Mouse (Mus musculus) layer of hippocampus, postnatal 14 days (tissue): Measurements from ENCODE around the gene Gstp2. TPM values are rescaled to one million over a fixed set of nuclear protein-coding genes. Genes with fewer than 3 reads are reported as not detected.
"Not testable (repeated sequence)": the region's sequence is repeated elsewhere in the genome, so short reads cannot be mapped to it uniquely, and the experiment has no call there.

ENCODE experiments used
- DNase-seq, 2 experiments: peaks; one replicate each; pipeline ENCODE4 v3.0.0; 2021 to 2022; ENCODE audit warnings: low spot score in 2 of 2, mixed read lengths in 1 of 2
- total RNA-seq, 2 experiments: library from RNA; stranded (reverse); gene quantifications; 2 replicates each; pipeline ENCODE4 v1.2.3; 2021

The Gstp2 gene
- total RNA-seq, 2 experiments from 2014 or later = 25.9 to 48.3 TPM

DNA sequence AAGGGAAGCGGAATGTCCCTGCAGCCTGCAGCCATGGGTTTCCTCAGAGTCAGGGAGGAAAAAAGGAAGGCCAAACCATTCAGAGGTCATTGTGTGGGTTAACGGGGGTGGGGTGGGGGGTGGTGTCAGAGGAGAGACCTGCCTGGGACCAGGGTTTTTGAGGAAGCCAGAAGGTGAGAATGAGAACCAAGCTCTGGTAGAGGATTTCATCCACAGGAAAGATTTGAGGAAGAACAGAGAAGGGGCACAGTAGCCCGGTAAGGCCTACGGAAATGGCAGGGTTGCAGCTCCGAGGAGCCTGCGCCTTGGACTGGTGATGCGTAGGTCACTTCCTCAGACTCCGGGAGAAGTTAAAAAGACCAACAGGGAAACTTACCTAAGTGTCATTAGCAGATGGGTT is 24.9 kb upstream of the Gstp2 start:
- DNase-seq = no peak

DNA sequence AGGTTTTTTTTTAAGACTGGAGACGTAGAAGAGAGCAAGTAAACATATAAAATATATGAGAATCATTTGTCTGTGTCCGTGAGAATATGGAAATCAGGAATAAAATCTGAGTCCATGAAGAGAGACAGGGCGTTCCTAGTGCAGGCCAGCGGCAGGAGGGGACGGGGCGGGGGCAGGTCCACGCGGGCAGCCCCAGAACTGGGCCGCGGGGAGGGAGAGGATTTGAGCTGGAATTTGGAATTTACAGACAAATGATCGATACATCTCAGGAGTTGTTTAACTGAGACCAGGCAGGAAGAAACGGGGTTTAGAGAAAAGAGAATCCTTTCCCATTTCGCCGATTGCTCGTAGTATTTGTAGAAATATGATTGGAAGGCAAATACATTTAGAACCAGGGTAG is 24.5 kb upstream of the Gstp2 start:
- DNase-seq = no peak

DNA sequence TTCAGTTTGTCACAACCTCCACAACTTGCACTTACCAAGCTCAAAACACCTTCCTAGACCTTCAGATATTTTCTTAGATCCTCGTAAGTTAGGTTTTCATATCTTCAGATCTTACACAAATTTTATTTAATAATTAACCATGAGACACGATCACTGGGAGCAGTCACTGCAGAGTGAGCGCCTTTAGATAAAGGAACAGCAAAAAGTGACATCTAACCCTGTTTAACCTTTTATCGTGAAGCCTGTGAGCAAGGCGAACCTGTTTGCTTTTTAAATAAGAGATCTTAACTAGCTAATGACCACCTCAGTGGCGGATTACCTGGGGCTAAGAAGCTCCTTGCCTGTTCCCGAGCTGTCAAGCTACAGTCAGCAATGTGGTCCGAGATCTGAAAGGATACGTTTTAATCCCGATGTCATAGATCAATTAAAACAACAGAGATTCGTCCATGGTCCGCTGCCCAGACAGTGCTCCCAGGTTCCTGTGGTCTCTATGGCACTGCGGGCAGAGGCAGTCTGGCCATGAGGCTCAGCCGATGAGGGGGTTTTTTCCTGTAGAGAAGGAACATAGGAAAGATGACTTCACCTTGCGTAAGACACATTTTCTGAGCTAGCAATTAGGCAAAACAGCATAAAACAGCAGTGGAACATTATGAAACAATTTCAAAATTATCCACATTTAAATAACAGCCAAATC is 23.0 kb upstream of the Gstp2 start:
- no peak for DNase-seq

DNA sequence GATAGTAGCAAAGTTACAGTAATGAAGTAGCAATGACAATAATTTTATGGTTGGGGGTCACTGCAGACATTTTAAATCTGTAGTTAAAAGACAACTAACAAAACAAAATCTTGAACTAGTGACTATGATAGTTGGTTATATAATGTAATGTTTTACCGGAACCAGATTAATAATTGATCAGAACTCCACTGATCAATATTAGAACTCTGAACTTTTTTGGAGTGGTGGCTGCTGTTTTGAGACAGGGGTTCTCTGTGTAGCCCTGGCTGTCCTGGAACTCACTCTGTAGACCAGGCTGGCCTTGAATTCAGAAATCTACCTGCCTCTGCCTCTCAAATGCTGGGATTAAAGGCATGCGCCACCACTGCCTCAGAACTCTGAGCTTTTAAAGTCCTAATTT is 22.4 kb upstream of the Gstp2 start:
- not testable (repeated sequence) for DNase-seq

DNA sequence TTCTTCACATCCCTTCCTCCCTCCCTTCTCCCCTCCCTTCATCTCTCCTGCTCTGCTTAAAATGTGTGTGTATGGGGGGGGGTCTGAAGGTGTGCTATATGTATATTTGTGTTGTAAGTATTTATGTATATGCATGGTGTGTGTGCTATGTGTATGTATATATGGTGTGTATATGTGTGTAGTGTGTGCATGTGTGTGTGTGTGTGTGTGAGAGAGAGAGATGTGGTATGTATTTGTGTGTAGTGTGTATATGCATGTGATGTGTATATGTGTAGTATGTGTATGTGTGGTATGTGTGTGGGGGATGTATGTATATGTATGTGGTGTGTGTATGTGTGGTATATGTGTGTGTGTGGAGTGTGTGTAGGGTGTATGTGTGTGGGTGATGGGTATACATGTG is 21.1 kb upstream of the Gstp2 start:
- no peak for DNase-seq

DNA sequence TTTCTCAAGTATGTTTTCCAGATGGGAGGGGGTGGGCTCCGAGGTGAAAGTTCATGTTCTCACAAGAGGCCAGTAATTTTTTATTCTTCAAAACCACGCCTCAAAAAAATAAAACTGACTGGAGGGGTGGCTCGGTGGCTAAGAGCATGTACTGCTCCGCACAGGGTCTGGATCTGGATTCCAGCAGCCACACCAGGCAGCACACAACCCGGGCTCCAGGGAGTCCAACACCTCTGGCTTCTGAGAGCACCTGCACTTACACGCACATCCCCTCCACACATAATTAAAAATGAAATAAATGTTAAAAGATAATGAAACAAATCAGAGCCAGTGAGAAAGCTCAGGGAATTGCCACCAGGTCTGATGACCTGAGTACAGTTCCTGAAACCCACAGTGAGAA is 20.5 kb upstream of the Gstp2 start:
- no peak for DNase-seq

DNA sequence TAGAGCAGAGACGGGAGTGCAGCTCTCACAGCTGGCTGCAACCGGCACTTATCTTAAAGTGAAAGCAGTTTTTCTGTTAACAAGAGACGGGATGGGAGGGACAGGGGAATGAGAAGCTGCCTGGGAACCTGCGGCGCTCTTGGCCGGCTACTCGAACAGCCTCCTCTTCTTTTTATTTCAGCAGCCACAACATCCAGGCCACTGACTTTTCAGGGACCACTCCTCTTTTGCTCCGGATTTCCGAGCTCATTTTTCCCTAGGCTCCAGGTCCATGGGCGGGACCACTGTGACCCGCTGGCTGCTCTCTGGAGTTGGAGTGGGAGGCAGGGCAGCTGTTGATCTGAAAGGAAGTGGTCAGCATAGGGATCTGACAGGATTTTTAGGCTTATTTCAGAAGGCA is 18.7 kb upstream of the Gstp2 start:
- not testable (repeated sequence) for DNase-seq

DNA sequence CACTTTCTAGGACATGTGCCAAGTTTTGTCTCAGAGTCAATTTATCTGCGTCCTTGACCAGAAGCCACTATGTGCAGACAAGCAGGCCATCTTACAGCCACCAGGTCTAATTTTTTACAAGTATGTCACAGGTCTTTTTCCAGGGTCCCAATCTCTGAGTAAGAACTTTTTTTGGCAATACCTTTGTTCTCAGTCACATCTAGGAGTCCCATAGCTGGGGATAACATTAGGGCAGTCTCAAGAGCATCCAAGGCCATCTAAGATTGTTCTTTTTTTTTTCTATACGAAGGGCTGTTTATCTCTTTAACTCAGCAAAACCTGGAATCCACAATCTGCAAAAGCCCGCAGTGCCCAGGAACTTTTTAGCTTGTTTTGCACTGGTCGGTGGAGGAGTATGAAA is 17.5 kb upstream of the Gstp2 start:
- DNase-seq = not testable (repeated sequence)

DNA sequence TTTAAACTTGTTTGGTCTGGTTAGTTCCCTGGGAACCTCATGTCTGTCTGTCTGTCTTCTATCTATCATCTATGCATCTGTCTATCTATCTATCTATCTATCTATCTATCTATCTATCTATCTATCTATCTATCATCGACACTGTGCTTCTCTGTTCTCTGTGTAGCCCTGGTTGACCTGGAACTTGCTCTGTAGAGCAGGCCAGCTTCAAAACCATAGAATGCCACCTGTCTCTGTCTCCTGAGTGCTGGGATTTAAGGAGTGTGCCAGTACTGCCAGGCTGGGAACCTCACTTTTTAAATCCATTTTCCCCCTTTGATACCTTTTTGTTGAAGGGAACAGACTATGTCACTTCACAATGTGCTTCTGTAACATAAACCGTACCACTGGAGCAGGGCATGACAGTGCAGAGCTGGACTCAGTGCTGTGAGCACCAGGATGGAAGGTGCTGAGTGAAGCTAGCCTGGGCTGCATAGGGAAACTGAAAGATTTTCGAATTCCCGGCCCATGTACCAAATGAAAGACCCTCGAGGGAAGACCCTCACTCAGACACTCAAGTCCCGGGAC is 15.2 kb upstream of the Gstp2 start:
- no peak for DNase-seq

DNA sequence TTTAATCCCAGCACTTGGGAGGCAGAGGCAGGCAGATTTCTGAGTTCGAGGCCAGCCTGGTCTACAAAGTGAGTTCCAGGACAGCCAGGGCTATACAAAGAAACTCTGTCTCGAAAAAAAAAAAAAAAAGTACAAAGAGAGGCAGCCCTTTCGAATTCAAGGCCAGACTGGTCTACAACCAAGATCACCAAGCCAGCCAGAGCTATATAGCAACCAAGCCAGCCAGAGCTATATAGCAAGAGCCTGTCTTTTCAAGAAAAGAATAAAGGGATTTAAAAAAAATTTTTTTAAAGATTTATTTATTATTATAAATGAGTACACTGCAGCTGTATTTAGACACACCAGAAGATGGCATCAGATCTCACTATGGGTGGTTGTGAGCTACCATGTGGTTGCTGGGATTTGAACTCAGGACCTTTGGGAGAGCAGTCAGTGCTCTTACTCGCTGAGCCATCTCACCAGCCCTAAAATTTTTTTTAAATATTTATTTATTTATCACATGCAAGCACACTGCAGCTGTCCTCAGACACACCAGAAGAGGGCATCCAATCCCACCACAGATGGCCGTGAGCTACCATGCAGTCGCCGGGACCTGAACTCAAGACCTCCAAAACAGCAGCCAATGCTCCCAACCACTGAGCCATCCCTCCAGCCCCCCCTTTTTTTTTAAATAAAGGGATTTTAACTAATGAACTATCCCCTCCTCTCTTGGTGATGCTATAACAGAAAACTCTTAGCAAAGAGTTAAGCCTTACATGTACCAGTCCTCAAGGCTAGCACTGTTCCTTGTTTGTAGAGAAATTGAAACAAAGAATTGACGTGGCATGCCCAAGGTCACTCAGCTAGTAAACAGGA is 14.4 kb upstream of the Gstp2 start:
- DNase-seq = not testable (repeated sequence)

DNA sequence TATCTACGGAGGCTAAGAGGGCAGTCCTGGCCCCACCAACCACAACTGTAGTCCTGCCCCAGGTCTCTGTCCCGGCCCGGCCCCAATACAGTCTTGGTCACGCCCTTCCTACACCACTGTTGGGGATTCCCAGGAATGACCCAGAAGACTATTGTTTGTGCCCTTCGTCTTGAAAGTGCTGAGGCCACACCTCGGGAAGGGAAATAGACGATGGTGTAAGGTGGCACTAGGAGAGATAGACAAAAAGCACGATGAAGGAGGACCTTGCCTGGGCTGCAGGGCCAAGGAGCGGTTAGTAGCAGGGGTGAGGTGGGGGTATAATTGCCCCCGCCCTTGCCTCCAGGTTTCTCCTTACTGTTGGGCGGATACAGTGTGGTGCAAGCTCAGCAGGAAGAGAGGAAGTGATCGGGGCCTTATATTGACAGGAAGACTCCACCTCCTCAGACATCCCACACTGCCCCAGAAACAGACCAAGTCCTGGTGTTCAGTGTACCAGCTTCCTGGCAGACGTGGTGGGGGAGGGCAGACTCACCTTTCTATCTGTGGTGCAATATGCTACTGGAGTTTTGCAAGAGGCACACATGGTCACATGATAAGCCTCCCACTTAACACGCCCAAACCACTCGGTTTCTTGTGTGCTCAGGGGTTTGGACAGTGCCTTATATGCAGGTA is 13.4 kb upstream of the Gstp2 start, which contains the start of gene Gstp3:
Gene Gstp3 (minus strand): TSS at position 501 of the 672 bp plus-strand sequence.
- DNase-seq = no peak

DNA sequence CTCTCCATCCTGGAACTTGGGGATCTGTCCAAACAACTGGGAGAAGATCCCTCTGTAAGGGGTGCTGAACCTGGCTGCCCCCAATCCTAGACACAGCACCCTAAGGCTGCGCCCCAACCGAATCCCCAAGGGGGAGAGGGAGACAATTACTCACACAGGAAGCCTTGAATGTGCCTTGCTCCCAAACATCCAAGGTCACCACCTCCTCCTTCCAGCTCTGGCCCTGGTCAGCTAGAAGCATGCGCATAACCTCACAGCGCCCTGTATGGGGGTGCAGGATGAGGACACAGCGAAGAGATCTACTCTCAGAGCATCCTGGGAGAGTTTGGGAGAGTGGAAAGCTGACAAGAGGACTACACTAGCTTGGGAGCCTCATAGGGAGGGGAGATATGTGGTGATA is 12.8 kb upstream of the Gstp2 start:
- DNase-seq = no peak

DNA sequence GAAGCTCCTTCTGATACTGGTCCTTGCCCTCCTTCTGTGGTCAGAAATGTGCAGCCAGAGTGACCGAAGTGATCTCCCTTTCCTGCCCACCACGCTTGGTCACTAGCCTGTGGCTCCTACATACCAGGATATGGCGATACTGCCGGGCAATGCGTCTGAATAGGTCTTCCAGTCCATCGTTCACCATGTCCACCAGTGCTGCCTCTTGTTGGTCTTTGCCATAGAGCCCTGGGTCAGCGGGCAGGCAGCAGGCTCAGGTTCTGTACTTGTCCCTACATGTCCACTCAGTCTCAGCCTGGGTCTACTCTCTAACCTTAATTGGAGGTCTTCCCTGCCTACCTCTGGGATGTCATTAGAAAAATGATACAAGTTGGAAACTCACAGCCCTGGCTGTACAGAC is 12.1 kb upstream of the Gstp2 start:
- no peak for DNase-seq

DNA sequence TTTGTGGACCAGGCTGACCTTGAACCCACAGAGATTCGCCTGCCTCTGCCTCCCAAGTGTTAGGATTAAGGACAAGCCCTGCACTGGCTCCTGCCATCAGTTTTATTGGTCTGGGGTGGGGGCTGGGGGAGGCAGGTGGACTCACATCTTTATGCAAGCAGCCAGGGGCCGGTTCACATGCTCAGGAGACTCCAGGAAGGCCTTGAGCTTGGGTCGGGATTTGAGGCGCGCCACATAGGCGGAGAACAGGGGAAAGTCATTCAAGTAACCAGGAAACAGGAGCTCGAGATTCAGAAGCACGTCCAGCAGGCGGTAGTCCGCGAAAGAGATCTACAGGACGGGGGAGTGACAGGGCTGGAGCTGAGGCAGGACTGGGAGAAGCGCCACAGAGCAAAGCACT is 11.6 kb upstream of the Gstp2 start:
- DNase-seq = no peak

DNA sequence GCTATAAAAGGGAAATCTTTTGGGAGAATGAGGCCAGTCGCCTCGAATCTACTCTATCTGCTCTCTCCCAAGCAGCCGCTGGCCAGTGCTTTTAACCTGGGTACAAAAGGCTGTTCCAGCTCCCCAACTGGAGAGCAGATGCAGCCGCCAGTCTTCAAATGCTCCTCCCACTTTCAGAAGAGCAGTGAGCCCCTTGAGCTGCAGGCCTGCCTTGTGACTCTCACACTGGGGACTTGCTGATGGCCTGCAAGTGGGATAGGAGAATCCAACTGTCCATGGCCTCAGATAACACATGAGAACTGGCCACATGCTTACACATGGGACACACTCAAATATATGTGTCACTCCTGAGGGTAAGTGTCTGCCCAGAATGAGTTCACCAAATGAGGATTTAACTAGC is 10.9 kb upstream of the Gstp2 start:
- DNase-seq = no peak

DNA sequence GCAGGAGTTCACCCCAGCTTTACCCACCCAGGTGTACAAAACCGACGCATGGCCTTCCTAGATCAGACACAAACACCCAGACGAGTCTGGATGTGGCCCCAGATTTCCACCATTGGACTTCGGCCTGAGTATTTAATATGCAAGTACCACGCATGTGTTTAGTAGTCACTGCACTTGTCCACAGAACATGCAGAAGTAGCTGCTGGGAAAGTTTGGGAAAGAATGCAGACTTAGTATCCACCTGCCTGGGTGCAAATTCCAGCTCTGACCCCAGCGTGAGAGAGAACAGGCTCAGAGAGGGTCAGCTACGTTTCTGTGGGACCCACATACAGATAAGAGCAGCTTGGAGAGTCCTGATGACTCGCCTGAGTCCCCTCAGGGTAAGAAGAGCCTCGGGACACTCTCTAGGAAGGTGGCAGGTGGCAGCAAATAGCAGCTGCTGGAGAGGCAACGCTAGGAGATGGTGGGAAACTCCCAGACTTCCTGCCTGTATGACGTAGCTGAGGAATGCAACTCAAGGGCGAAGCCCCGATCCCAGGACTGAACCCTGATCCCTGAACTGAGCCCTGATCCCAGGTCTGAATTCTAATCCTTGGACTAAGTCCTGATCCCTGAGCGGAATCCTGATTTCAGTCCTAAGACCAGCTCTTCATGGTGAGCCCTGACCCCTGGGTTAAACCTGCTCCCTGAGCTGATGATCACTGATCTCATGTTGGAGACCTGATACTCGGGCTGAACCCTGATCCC is 10.3 kb upstream of the Gstp2 start:
- no peak for DNase-seq

DNA sequence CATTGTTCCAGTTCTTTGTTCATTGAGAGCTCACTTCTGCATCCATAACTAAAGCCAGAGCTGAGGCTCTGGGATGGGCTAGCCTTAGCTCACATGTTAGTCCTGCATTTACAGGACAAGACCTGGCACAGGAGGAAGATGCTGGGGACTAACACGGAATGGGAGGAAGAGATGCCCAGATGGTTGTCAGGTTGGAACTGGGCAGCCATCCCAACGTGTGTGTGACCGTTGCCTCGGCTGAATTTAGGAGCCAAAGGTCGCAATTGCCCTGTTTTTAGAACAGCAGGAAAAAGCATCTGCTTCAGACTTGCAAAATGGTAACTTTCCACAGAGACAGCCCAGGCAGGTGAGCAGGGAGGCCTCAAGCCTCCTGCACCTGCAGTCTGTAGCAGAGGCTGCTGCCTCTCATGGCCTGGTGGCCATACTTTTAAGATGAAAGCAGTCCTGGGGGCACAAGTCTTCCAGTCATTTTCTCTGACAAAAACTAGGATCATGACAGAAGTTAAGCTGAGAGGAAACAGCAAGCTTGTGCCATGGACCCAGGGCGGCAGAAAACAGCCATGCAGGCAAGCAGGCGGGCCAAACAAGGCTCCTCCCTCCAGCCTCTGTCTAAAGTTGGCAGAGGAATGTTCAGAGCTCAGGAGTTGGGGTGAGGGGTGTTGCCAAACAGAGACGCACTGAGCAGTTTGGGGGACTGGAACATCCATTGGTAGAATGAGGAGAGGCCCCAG is 9.6 kb upstream of the Gstp2 start:
- DNase-seq = no peak

DNA sequence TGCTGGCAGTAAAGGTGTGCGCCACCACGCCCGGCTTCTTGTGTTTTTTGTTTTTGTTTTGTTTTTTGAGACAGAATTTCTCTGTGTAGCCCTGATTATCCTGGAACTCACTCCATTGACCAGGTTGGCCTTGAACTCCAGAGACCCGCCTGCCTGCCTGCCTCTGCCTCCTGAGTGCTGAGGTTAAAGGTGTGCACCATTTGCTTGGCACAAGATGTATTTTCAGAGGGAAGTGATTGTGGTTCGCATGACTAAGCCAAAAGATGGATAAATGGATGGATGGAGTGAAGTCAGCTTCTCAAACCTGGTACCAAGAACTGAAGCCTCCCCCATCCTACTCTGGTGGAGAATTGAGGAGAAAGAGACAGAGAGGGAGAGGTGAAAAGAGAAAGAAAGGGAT is 8.8 kb upstream of the Gstp2 start:
- DNase-seq = no peak

DNA sequence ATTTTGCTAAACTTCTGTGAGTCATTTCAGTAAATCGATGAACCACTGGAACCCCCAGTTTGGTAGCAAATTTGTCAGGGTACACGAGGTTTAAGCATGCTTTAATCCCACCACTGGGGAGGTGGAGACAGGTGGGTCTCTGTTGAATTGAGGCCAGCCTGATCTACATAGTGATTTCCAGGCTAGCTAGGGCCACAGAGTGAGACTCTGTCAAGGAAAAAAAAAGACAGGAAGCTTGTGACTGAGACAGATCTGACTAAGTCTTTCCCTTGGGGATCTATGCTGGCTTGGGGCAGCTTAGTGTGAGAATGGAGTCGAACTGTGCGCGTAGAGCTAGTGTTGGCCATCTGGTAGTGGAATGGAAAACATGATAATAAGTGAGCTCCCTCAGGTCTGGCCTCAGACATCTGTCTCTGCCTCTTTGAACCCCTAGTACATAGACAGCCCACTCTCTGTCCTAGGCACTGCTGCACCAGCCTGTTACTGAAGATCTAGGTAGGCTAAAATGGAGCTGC is 6.8 kb upstream of the Gstp2 start:
- DNase-seq = no peak
